Mouse (Mus musculus): Measurements from ENCODE around the gene N4bp2.
"Not testable (repeated sequence)": the region's sequence is repeated elsewhere in the genome, so short reads cannot be mapped to it uniquely, and the experiment has no call there.

Gene N4bp2

DNA sequence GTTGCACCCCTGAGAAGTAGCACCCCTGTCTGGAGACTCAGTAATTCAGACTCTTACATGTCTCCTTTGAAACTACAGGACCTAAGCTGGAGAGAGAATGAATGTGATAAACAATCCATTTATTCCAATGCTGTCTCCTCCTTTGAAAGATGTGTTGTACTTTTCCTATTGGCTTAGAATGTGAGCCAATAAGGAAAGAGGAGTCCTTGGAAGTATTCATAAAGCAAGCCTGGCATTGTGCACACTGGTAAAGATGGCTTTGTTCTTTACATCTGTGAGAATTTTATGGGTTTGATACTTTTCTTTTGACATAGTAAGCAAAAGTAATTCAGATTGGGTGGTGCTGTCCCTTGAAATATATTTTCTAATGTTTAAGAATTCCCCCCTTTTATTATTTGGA lies 1.4 kb upstream of the N4bp2 start:
- in situ Hi-C loops (cut with MboI; ENCODE audit: low pct_unique_long_range_greater_than_20kb in 1 of 2, low sequenced_read_pairs in 2 of 2, unreplicated experiment in 1 of 2) = no loop called here

DNA sequence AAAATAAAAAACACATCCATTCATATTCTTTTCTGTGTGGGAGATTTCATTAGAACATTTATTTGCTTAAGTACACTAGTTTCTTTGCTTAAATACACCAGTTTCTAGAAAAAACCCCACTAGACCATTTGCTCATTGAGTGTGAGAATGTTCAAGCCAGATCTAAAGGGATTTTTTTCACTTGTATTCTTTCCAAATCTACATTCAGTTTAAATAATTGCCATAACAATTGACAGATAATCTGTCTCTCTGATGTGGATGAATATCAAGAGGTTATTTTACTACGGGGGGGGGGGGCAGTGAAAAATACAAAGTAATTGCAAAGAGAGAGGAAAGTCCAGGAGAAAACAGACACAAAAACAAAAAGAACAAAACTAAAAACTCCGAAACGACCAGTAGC lies 635 bp upstream of the N4bp2 start:
- in situ Hi-C loops (cut with MboI; ENCODE audit: low pct_unique_long_range_greater_than_20kb in 1 of 2, low sequenced_read_pairs in 2 of 2, unreplicated experiment in 1 of 2) = no loop called here

DNA sequence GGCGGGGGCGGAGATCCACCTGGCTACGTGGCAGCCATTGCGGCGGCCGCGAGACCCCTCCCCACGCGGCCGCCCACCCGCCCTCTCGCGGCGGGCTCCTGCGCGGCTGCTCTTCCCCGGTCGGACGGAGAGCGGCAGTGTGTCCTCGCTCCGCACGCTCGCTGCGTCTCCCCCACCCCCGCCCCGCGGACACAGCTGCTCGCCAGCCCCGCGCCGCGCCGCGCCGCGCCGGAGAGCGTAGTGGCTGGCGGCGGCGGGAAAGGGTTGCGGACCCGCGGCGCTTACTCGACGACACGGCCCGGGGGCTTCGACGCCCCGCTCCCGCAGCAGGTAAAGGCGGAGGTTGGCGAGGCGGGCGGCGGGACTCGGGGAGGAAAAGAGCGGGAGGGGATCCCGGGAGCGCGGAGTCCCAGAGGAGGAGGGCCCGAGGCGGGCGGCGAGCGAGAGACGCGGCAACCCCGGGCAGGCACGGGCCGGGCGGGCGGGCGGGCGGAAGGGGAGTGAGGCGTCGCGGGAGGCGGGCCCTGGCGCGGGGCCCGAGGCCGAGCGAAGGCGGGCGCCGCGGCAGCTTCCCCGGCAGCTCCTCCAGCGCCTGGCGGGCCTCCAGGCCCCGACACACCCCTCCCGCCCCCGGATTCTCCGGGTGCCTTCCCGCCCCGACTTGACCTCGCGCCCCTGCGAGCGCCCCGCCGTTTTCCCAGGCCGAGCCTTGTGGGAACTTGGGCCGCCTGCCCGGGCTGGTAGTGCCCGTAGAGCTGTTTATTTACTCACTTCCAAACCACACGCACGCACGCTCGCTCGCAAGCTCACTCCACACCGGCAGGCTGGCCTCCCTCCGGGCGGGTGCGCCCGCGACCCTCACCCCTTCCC lies 830 bp downstream of the N4bp2 start:
- in situ Hi-C loops (cut with MboI; ENCODE audit: low pct_unique_long_range_greater_than_20kb in 1 of 2, low sequenced_read_pairs in 2 of 2, unreplicated experiment in 1 of 2) = no loop called here

DNA sequence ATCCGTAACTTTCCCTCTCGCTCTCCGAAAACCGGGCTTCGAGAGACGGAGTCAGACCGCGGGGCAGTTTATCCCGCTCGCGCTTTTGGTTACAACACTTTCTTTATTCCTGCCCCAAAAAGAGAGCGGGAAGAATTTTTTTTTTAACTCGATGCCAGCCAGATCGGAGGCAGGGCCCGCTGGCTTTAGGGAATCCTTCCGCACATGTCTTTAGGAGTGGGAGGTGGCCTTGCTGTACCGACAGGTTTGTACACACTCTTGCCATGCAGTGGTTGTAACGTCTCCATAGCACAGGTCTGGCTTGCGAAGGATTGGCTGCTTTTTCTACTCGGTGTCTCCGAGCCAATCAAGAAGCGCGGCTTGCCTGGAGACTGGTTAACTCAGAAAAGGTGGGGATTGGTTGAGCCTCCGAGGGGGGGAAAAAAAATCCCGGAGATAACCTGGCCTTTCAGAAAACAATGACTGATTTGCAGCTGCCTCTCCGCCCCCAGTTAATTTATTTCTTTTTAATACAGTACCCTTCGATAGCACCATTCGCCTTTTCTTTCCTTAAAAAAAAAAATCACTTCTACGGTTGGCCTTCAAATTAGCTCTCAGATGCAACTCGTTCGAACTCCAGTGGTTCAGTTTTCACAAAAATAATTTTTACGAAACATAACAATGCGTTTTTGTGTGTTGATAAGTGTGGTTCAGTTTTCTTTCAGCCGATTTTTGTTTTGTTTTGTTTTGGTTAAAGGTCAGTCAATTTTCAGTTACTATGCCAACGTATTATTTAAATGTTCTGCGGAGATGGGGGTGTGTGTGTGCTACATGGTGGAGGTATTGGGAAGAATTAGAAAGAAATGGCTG lies 1.7 kb downstream of the N4bp2 start:
- in situ Hi-C loops (cut with MboI; ENCODE audit: low pct_unique_long_range_greater_than_20kb in 1 of 2, low sequenced_read_pairs in 2 of 2, unreplicated experiment in 1 of 2) = no loop called here

DNA sequence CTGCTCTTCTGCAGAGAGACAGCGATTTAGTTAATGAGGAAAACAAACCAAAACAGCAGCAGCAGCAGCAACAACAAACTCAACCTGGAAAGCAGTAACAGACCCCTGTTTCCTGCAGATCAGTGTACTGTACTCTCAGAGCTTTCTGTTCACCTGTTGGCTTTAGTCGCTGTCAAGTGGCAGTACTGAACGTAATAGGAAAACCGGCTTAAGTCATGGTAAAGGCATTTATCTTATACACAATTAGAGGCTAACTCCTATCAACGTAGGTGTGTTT lies 2.3 kb downstream of the N4bp2 start:
- in situ Hi-C loops (cut with MboI; ENCODE audit: low pct_unique_long_range_greater_than_20kb in 1 of 2, low sequenced_read_pairs in 2 of 2, unreplicated experiment in 1 of 2) = no loop called here

DNA sequence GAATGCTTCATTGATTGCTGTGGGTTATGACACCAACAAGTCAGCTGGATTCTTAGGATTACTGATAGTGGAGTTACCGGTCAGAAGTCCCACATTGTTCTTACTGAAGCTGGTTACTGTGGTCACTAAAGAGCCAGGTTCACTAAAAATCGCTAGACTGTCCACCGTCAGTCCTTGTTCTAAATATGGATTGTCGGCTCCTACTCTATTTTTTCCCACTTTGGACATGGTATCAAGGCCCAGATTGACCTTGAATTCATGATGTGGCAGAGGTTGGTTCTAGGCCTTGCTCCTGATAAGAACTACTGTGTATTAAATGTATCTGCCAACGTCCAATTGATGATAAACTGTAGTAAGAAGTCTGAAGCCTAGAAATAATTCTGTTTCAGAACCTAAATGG lies 4.7 kb downstream of the N4bp2 start:
- in situ Hi-C loops (cut with MboI; ENCODE audit: low pct_unique_long_range_greater_than_20kb in 1 of 2, low sequenced_read_pairs in 2 of 2, unreplicated experiment in 1 of 2) = no loop called here

DNA sequence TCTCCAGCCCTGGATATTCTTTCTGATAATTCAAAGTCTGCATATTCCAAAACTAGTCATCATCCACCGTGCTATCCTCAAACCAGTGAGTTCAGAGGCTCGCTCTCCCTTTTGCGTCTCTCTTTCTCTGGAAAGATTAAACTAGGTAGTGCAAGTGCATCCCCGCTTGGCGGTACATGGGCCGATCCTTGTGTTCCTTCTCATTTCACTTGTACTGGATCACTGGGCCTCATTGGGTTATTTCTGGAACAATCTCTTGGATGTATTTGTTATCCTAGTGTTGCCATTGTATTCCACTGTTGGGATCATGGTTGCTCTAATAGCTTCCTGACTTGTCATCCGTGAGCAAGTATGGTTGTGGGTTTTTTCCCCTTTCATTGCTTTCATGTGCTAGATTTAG lies 6.7 kb downstream of the N4bp2 start:
- in situ Hi-C loops (cut with MboI; ENCODE audit: low pct_unique_long_range_greater_than_20kb in 1 of 2, low sequenced_read_pairs in 2 of 2, unreplicated experiment in 1 of 2) = no loop called here

DNA sequence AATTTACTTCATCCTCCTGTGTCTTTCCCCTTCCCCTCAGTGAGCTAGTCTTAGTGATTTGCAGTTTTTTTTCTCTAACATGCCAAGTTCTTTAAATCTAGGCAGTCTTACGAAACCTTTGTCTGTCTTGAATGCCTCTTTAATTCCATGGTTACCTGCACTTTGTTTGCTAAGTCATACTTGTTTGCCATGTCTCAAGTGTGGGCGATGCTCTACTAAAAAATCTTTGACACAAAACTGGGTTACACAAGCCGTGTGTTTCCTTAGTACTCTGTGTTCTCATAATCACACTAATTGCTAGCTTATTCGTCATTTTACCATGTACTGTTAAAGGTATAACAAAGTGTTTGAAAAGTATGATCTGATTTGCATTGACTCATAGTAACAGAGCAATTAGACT lies 7.2 kb downstream of the N4bp2 start:
- in situ Hi-C loops (cut with MboI; ENCODE audit: low pct_unique_long_range_greater_than_20kb in 1 of 2, low sequenced_read_pairs in 2 of 2, unreplicated experiment in 1 of 2) = no loop called here

DNA sequence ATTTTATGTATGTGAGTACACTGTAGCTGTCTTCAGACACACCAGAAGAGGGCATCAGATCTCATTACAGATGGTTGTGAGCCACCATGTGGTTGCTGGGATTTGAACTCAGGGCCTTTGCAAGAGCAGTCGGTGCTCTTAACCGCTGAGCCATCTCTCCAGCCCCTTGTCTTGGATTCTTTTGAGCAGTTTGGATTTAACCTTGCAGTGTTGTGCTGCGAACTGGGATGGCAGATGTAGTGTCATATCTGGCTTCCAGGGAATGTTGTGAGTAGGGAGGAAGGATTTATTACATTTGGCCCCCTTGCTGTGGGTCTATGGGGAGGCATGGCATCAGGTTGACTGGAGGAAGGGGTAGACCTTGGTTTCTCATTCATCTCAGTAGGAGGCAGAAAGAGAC lies 10.6 kb downstream of the N4bp2 start:
- in situ Hi-C loops (cut with MboI; ENCODE audit: low pct_unique_long_range_greater_than_20kb in 1 of 2, low sequenced_read_pairs in 2 of 2, unreplicated experiment in 1 of 2) = not testable (repeated sequence)

DNA sequence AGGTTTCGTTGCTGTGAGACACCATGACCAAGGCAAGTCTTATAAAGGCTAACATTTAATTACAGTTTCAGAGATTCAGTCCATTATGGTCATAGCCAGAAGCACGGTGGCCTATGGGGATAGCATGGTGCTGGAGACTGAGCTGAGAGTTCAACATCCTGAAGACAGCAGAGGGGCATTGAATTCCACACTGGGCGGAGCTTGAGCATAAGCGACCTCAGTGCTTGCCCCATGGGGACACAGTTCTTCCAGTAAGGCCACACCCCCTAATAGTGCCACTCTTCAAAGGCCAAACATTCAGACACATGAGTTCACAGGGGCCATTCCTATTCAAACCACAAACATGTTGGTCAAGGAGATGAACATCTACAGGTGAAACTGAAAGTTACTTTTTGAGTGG lies 12.8 kb downstream of the N4bp2 start:
- in situ Hi-C loops (cut with MboI; ENCODE audit: low pct_unique_long_range_greater_than_20kb in 1 of 2, low sequenced_read_pairs in 2 of 2, unreplicated experiment in 1 of 2) = no loop called here

DNA sequence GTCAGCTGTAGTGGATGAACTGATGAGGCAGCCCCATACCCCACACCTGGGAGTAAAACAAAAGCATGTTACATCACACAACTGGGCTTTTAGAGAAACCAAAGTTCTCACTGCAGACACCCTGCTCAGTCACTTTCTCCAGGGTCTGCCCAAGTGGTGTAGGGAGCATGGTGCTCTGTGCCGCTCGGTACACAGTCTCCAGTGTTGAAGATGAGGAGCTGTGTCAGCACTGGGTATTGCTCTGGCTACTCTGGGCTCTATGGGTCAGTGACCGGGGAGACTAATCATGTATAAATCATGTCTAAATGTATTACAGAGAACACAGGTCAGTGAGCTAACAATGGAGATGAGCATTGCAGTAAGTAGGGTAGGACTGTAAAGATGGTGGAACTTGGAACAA lies 13.6 kb downstream of the N4bp2 start:
- in situ Hi-C loops (cut with MboI; ENCODE audit: low pct_unique_long_range_greater_than_20kb in 1 of 2, low sequenced_read_pairs in 2 of 2, unreplicated experiment in 1 of 2) = no loop called here

DNA sequence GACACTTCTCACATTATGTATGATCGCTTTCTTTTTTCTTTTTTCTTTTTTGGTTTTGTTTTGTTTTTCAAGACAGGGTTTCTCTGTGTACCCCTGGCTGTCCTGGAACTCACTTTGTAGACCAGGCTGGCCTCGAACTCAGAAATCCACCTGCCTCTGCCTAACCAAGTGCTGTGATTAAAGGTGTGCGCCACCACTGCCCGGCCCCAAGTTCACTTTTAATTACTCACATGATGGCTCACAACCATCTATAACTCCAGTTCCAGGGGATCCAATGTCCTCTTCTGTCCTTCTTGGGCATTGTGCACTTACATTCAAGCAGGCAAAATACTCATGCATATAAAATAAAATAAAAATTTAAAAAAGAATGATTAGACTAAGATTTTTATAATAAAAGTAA lies 15.7 kb downstream of the N4bp2 start:
- in situ Hi-C loops (cut with MboI; ENCODE audit: low pct_unique_long_range_greater_than_20kb in 1 of 2, low sequenced_read_pairs in 2 of 2, unreplicated experiment in 1 of 2) = not testable (repeated sequence)

DNA sequence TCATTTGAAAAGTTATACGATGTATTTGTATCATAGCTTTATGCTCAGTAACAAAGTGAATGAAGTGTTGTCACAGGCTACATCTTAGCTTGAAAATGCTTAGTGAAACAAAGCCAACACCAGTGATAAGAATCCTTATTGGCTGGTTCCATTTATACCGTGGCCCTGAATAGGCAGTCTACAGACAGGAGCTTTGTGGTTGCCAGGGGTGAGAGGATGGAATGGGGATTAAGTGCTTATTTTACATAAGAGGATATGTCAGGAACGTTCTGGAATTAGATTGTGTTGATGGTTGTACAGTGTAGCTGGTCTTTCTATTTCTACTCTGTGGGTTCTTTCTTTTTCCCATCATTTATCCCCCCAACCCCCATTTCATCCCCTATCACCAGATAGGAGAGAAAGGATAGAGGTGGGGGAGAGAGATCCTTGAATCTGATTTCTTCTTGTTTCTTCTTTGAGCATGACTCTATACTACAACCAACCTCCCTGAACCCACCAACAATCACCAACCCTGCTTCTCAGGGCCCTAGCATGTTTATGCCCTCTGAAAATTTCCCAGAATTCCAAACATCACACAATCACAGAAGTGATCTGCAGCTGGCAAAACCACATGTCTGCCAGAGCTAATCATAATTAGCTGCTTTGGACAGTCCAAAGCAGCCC lies 16.2 kb downstream of the N4bp2 start:
- in situ Hi-C loops (cut with MboI; ENCODE audit: low pct_unique_long_range_greater_than_20kb in 1 of 2, low sequenced_read_pairs in 2 of 2, unreplicated experiment in 1 of 2) = no loop called here

DNA sequence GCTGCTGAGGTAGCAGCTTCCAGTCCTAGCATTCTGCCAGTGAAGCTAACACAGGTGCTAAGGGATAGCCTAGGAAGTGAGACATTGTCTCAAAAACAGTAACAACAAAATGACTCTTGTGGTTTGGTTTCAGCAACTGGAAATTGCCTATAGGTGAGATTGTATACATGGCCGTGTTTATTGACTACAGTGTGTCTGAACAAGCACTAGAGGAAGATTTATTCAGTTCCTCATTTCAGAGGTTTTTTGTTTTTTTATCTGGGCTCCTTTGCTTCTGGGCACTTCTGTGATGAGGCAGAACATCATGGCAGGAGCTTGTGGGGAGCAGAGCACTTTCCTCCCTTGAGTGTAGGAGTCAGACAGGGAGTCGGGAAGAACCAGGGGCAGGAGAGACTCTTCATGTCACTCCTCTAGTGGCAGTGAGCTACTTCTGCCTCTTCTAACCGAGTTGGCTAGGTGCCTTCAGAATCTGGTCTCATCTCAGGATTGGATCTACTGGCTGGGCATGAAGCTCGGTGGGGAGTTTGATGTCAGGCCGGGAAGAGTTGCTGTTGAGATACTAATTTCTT lies 17.9 kb downstream of the N4bp2 start:
- in situ Hi-C loops (cut with MboI; ENCODE audit: low pct_unique_long_range_greater_than_20kb in 1 of 2, low sequenced_read_pairs in 2 of 2, unreplicated experiment in 1 of 2) = no loop called here

DNA sequence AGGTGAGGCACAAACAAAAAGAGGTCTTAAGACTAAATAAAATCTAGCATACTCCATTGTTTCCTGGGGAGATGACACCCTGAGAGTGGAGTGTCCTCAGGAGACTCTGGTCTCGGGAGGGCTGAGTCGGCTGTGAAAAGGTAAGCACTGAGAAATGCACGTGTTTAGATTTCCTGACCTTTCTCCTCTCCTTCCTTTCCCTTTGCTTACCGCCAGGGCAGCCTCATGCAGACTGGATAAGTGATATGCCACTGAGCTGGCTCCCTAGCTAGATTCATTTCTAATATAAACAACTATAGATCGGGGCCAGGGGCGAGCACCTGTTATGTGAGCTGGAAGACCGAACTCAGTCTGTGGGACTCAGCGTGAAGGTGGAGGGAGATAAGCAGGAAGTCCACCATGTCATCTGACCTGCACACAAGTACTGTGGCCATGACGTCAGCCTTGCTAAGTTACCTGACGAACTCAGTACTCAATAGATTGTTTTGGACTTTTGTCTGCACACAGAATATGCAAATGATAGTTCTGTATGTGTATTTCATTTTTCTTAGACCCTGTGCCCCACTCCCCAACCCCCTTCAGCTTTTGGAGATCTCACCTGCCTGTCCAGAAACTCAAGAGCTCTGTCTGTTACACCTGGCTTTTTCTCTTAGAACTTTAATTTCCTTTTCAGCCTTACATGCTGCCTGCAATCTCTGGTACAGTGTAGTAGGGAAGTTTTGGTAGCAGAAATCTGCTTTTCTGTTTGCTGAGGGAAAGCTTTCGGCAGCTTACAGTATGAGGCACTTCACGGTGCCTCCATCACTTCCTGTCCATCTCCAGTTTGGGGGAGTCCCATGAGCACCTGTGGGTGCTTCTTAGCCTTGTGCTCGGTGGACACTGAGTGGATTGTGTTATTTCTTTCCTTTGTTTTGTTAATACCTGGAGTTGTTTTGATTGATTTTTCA lies 18.7 kb downstream of the N4bp2 start:
- in situ Hi-C loops (cut with MboI; ENCODE audit: low pct_unique_long_range_greater_than_20kb in 1 of 2, low sequenced_read_pairs in 2 of 2, unreplicated experiment in 1 of 2) = no loop called here

DNA sequence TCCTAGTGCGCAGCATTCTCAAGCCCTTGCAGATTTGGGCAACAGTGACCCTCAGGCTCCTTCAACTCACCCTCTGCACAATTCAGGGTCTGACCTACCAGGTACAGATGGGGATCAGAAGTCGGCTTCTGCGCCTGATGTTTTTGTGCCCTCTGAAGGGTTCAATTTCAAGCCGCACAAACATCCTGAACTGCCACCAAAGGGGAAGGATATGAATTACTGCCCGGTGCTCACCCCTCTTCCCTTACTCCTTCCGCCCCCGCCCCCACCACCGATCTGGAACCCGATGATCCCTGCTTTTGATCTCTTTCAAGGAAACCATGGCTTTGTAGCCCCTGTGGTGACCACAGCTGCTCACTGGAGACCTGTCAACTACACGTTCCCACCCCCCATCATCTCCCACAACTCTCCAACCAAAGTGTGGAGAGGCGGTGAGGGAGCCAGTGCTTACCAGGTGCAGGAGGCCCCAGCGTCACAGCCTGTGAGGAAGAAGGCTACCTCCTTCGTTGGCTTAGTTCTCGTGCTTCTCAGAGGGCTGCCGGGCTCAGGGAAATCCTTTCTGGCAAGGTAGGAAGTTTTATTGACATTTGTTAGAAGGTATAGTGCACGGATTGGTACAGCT lies 27.4 kb downstream of the N4bp2 start:
- in situ Hi-C loops (cut with MboI; ENCODE audit: low pct_unique_long_range_greater_than_20kb in 1 of 2, low sequenced_read_pairs in 2 of 2, unreplicated experiment in 1 of 2) = no loop called here

DNA sequence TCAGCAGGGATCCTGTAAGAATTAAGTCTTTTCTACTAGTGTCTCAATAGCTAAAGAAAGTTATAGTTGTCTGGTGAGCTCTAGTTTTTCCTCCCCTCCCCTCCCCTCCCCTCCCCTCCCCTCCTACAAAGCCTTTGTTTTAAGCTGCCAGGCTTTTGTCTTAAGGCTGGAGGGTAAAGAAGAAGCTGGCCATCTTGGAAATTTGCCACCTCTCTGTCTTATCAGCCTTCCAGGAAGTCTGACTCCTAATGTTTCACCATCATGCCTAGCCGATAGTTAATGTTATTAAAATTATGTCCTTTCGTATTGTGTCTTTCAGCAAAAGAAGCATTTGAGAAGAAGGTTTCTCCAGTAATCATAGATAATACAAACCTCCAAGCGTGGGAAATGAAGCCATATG lies 30.9 kb downstream of the N4bp2 start:
- in situ Hi-C loops (cut with MboI; ENCODE audit: low pct_unique_long_range_greater_than_20kb in 1 of 2, low sequenced_read_pairs in 2 of 2, unreplicated experiment in 1 of 2) = no loop called here

DNA sequence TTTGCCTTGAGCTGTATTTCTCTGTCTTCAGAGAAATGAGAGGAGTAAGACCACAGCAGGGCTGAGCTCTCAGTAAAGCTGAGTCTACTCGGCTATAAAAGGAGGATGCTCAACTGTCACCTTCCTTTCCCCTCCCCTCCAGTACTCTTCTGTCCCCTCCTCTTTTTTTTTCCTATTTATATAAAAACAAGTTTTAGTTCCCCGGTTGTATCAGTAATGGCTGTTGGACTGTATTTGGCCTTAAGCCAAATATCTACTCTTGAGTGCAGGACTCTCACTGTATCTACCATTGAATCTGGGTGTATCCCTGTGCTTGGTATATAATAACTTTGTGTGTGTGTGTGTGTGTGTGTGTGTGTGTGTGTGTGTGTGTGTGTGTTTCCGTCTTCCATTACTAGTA lies 31.4 kb downstream of the N4bp2 start:
- in situ Hi-C loops (cut with MboI; ENCODE audit: low pct_unique_long_range_greater_than_20kb in 1 of 2, low sequenced_read_pairs in 2 of 2, unreplicated experiment in 1 of 2) = no loop called here

Measured in mouse embryonic stem cell (cell line).